Mouse (Mus musculus): ENCODE measurements at regions not wholly inside any gene's neighbourhood (a gene's known extent, or its start where the extent isn't known, plus 50 kb on each side); places are given as distances from the start of the nearest gene placed in this dataset.

DNA sequence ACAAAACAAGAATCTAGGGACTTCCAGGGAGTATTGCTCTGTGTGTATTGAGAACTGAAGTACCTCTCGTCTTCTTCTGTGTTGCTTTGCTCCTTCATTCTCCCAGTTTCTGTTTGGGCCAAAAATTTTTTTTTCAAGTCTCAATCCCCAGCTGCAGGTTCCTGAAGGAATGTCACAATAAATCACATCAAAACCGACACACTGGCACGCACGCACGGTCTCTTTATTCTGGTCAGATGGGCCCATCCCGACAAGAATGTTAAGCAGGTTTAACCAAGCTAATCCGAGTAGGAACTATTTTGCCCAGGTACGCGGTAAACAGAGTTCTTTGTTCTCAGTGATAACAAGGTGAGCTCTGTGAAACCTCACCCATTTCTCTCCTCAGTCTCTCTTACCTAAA, 118.3 kb upstream of the Lef1 start:
- TF ChIP-seq POLR2A (IDR thresholded peaks at IDR 0.05; ENCODE audit: low read depth, low read length) (no peak), CTCF (IDR thresholded peaks at IDR 0.05; ENCODE audit: extremely low read depth, insufficient read length, insufficient replicate concordance, low read depth, low read length) (no peak)
